Mouse (Mus musculus) gastrocnemius, postnatal 36 days (tissue): ENCODE measurements around the gene Map4k2. TPM values are rescaled to one million over a fixed set of nuclear protein-coding genes. Genes with fewer than 3 reads are reported as not detected.

Experiments
- DNase-seq, 2 experiments: peaks; one replicate each; pipeline ENCODE4 v3.0.0; 2022
- intact Hi-C: fragments of 180-260 bp; cut with DNase I; formaldehyde crosslinking; loops from one replicate; pipeline ENCODE4 v1.15.1; 2025
- total RNA-seq, 2 experiments: library from RNA; stranded (reverse); gene quantifications; 2 replicates each; pipeline ENCODE4 v1.2.3; 2021

The Map4k2 gene
- total RNA-seq, 2 experiments from 2014 or later: 10.4 to 12.6 TPM

- intact Hi-C loops: no loop called here
- no peak for DNase-seq
Measured at GRCm38 (mm10) chr19:6374571-6374970, 33.6 kb downstream of the Map4k2 start.

- no peak for DNase-seq
Measured at GRCm38 (mm10) chr19:6375423-6376254, 34.7 kb downstream of the Map4k2 start.

GRCm38 (mm10) chr19:6376255-6376564 lies 35.3 kb downstream of the Map4k2 start:
- DNase-seq: peak; percentile 63 to 69
- intact Hi-C loops: no loop called here

More at GRCm38 (mm10) chr19:6375423-6376254, 34.7 kb downstream of the Map4k2 start:
- intact Hi-C loops: no loop called here

- DNase-seq: no peak
- intact Hi-C loops: no loop called here
Measured at GRCm38 (mm10) chr19:6376643-6377042, 35.7 kb downstream of the Map4k2 start.

GRCm38 (mm10) chr19:6377327-6378040 lies 36.5 kb downstream of the Map4k2 start:
- intact Hi-C loops: no loop called here
- no peak for DNase-seq

- no peak for DNase-seq
- intact Hi-C loops: no loop called here
Measured at GRCm38 (mm10) chr19:6380411-6381166, 39.7 kb downstream of the Map4k2 start.

- no peak for DNase-seq
Measured at GRCm38 (mm10) chr19:6381238-6381637, 40.3 kb downstream of the Map4k2 start.

GRCm38 (mm10) chr19:6382323-6382924 lies 41.5 kb downstream of the Map4k2 start:
- intact Hi-C loops: no loop called here
- peak in 1 of 2 experiments; percentile 32 for DNase-seq

More at GRCm38 (mm10) chr19:6381238-6381637, 40.3 kb downstream of the Map4k2 start:
- intact Hi-C loops: no loop called here

- intact Hi-C loops: no loop called here
- DNase-seq: peak; percentile 42 to 46
Measured at GRCm38 (mm10) chr19:6383470-6383869, 42.5 kb downstream of the Map4k2 start.

GRCm38 (mm10) chr19:6384128-6384527 lies 43.2 kb downstream of the Map4k2 start, which contains the start of gene Pygm:
Gene Pygm, plus strand, starts transcription at chr19:6384399.
- intact Hi-C loops: no loop called here
- DNase-seq: peak; percentile 86 to 89

- intact Hi-C loops: no loop called here
Measured at GRCm38 (mm10) chr19:6384954-6385353, 44.0 kb downstream of the Map4k2 start.

GRCm38 (mm10) chr19:6385419-6385818 lies 44.5 kb downstream of the Map4k2 start:
- DNase-seq: no peak
- intact Hi-C loops: no loop called here

More at GRCm38 (mm10) chr19:6384954-6385353, 44.0 kb downstream of the Map4k2 start:
- peak; percentile 56 to 68 for DNase-seq

GRCm38 (mm10) chr19:6385821-6386220 lies 44.9 kb downstream of the Map4k2 start:
- no peak for DNase-seq

GRCm38 (mm10) chr19:6386234-6386633 lies 45.3 kb downstream of the Map4k2 start:
- intact Hi-C loops: no loop called here
- no peak for DNase-seq

More at GRCm38 (mm10) chr19:6385821-6386220, 44.9 kb downstream of the Map4k2 start:
- intact Hi-C loops: no loop called here

- DNase-seq: no peak
- intact Hi-C loops: no loop called here
Measured at GRCm38 (mm10) chr19:6388006-6388405, 47.1 kb downstream of the Map4k2 start.

GRCm38 (mm10) chr19:6389803-6390202 lies 48.9 kb downstream of the Map4k2 start:
- intact Hi-C loops: no loop called here
- DNase-seq: no peak

- intact Hi-C loops: no loop called here
- no peak for DNase-seq
Measured at GRCm38 (mm10) chr19:6390251-6390650, 49.3 kb downstream of the Map4k2 start.

GRCm38 (mm10) chr19:6392743-6393393 lies 51.9 kb downstream of the Map4k2 start:
- intact Hi-C loops: no loop called here
- no peak for DNase-seq

GRCm38 (mm10) chr19:6393637-6394036 lies 52.7 kb downstream of the Map4k2 start:
- DNase-seq: no peak
- intact Hi-C loops: no loop called here

GRCm38 (mm10) chr19:6396237-6396636 lies 55.3 kb downstream of the Map4k2 start:
- intact Hi-C loops: no loop called here
- DNase-seq: no peak
